Mouse (Mus musculus) thymus, adult 2 months (tissue): ENCODE data around the gene Lpgat1. TPM values are rescaled to one million over a fixed set of nuclear protein-coding genes. Genes with fewer than 3 reads are reported as not detected.

Experiments used
- DNase-seq: peaks from one replicate; pipeline ENCODE4 v3.0.0; 2021
- H3K27ac ChIP-seq: fragments of 200-500 bp; 2 replicates; pipeline ENCODE4 v1.5.1; 2012; ENCODE audit warnings: low read length, control low read depth; ENCODE audit not compliant: control insufficient read depth, insufficient read depth
- H3K27me3 ChIP-seq: fragments of 200-500 bp; 2 replicates; pipeline ENCODE4 v1.6.1; 2012; ENCODE audit warnings: mild to moderate bottlenecking, low read length, moderate library complexity, mixed read lengths; ENCODE audit not compliant: control insufficient read depth, insufficient read depth
- H3K36me3 ChIP-seq: fragments of 200-500 bp; 2 replicates; pipeline ENCODE4 v1.6.1; 2012; ENCODE audit warnings: mild to moderate bottlenecking, low read length, moderate library complexity; ENCODE audit not compliant: control insufficient read depth, insufficient read depth
- H3K4me1 ChIP-seq: fragments of 200-500 bp; replicated peaks from 2 replicates; pipeline ENCODE4 v1.6.1; 2012; ENCODE audit warnings: low read length; ENCODE audit not compliant: control insufficient read depth, insufficient read depth
- H3K4me3 ChIP-seq: fragments of 200-500 bp; 2 replicates; pipeline ENCODE4 v1.5.1; 2012; ENCODE audit warnings: mild to moderate bottlenecking, low read length, control low read depth, moderate library complexity; ENCODE audit not compliant: control insufficient read depth, insufficient read depth
- CTCF ChIP-seq: fragments of 200-500 bp; IDR thresholded peaks from 2 replicates; pipeline ENCODE4 v1.5.1; 2012; ENCODE audit warnings: mild to moderate bottlenecking, control low read depth, low read length, moderate library complexity, borderline replicate concordance; ENCODE audit not compliant: control insufficient read depth, poor library complexity, insufficient read depth; ENCODE audit errors: extremely low read depth
- POLR2A ChIP-seq: fragments of 200-500 bp; IDR thresholded peaks from 2 replicates; pipeline ENCODE4 v1.6.1; 2012; ENCODE audit warnings: mild to moderate bottlenecking, low read length, control low read depth, moderate library complexity; ENCODE audit not compliant: control insufficient read depth, poor library complexity, insufficient read depth; ENCODE audit errors: extremely low read depth
- WGBS: fragments of 180-500 bp; shearing (Covaris S2); methylation state at CpG from one replicate; pipeline ENCODE4 v1.1.7; 2018; 5-methylcytosine and 5-hydroxymethylcytosine counted together
- polyA plus RNA-seq: library from polyadenylated mRNA; depleted of rRNA; stranded (reverse); fragments of >200 nt; gene quantifications from 2 replicates; pipeline ENCODE4 v1.2.3, GENCODE M21; 2012

Gene Lpgat1
- polyA plus RNA-seq, 1 experiment: 11.2 TPM

DNA sequence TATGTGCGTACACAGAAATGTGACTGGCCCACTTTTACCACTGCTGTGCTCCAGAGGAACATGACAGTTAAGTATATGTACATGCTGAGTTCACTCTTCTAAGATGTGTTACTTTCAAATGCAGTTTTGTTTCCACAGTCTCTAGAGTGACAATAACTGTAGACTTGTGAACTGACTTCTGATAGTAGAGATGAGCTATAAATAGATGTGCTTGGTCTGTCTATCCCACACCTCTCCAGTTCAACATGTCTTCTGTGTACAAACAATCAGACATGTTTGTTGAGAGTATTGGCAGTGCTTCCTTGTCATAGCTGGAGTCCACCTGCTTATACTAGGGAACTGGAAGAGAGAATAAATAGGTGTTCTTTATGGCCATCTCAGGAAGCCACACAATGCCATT, 62.8 kb downstream of the Lpgat1 start:
- Histone ChIP-seq H3K27ac (no peak overlapping the region), H3K4me1 (no peaks in the 10 kb centered on the region), H3K4me3 (no peak overlapping the region), H3K27me3 (no peaks in the 10 kb centered on the region), H3K36me3 (peaks cover 12% of the 10 kb centered on the region)
- WGBS: 95% methylated on average over 1 of the region's 1 CpGs
- TF ChIP-seq CTCF (no peak), POLR2A (no peak)
- no peak for DNase-seq

DNA sequence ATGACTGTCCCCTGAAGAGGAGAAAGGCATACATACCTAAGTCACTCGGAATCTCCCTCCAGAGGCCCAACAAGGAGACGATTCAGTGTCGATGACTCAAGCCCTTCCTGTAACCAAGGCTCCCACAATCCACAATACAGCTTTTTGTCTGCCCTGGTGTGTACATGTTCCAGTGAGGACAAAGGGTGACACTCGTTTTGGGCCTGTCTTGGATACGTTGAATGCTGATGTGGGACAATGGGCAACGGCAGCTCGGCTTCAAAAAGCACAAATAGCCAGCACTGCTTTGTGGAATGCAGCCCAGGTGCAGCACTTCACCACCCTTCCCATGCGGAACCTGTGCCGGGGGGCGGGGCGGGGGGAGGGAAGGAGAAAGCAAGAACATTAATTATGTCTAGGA, 67.5 kb downstream of the Lpgat1 start:
- Histone ChIP-seq H3K27me3 (no peaks in the 10 kb centered on the region), H3K4me1 (no peaks in the 10 kb centered on the region), H3K27ac (no peak overlapping the region), H3K4me3 (no peak overlapping the region), H3K36me3 (0 out of 2 replicates have a peak, but pooled peaks cover 1% of the 10 kb centered on the region)
- TF ChIP-seq POLR2A: no peak
- no peak for TF ChIP-seq CTCF
- WGBS: 86% methylated on average over 11 of the region's 11 CpGs
- DNase-seq: no peak

GRCm38 (mm10) chr1:191786255-191786654, 68.6 kb downstream of the Lpgat1 start:
- DNase-seq: no peak
- TF ChIP-seq CTCF (no peak), POLR2A (no peak)
- Histone ChIP-seq H3K27me3 (no peaks in the 10 kb centered on the region), H3K4me3 (no peak overlapping the region), H3K4me1 (no peaks in the 10 kb centered on the region), H3K36me3 (no peaks in the 10 kb centered on the region), H3K27ac (no peak overlapping the region)
- WGBS: 82% methylated on average over 6 of the region's 6 CpGs

- no peaks in the 10 kb centered on the region for H3K36me3 ChIP-seq
- no peaks in the 10 kb centered on the region for H3K4me1 ChIP-seq
- H3K4me3 ChIP-seq: no peak overlapping the region
- WGBS: 87% methylated on average over 3 of the region's 4 CpGs
- TF ChIP-seq CTCF: no peak
- TF ChIP-seq POLR2A: no peak
- DNase-seq: no peak
- H3K27ac ChIP-seq: no peak overlapping the region
- no peaks in the 10 kb centered on the region for H3K27me3 ChIP-seq
Observed at GRCm38 (mm10) chr1:191787379-191787778, 69.7 kb downstream of the Lpgat1 start.

GRCm38 (mm10) chr1:191792991-191793390, 75.4 kb downstream of the Lpgat1 start:
- Histone ChIP-seq H3K27ac (no peak overlapping the region), H3K4me1 (no peaks in the 10 kb centered on the region), H3K27me3 (no peaks in the 10 kb centered on the region), H3K36me3 (no peaks in the 10 kb centered on the region), H3K4me3 (no peak overlapping the region)
- TF ChIP-seq POLR2A (no peak), CTCF (no peak)
- WGBS: 86% methylated on average over 8 of the region's 8 CpGs
- no peak for DNase-seq

DNA sequence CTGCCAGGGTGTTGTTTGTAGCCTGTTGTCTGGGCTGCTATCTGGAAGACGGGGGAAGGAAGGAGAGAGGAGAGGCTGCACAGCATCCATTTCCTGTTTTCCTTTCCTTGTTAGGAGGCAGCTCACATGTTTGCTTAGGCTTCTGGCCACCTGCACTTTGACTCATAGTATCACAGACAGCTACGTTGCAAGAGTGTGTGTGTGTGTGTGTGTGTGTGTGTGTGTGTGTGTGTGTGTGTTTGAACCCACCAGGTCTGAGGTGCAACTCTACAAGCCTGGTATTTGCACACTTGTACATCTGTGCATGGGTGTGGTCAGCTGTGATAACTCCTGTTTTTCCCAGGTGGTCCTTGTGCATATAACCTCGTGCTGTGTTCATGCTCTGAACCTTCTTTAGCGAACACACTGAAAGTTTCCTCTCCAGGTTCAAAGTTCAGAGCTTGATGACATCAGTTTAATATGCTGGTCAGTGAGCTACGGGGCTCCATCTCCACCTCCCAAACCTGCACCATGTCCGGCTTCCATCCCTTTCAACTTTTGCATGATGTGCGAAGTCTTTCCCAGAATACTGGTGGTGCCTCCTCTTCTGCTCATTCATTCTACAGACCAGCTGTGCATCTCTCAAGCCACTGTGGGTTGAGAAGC, 76.4 kb downstream of the Lpgat1 start:
- H3K4me3 ChIP-seq: no peak overlapping the region
- H3K36me3 ChIP-seq: no peaks in the 10 kb centered on the region
- no peaks in the 10 kb centered on the region for H3K4me1 ChIP-seq
- no peaks in the 10 kb centered on the region for H3K27me3 ChIP-seq
- no peak overlapping the region for H3K27ac ChIP-seq
- TF ChIP-seq POLR2A (no peak), CTCF (no peak)
- no peak for DNase-seq
- WGBS: 73% methylated on average over 7 of the region's 7 CpGs

- Histone ChIP-seq H3K4me1 (no peaks in the 10 kb centered on the region), H3K4me3 (no peak overlapping the region), H3K27me3 (no peaks in the 10 kb centered on the region), H3K27ac (no peak overlapping the region), H3K36me3 (no peaks in the 10 kb centered on the region)
- TF ChIP-seq POLR2A: no peak
- no peak for TF ChIP-seq CTCF
- no peak for DNase-seq
- 95% methylated on average over 4 of the region's 4 CpGs for WGBS
Observed at GRCm38 (mm10) chr1:191796238-191796896, 78.7 kb downstream of the Lpgat1 start.
